Mouse (Mus musculus): Measurements from ENCODE around the gene Laptm5. TPM values are rescaled to one million over a fixed set of nuclear protein-coding genes. Genes with fewer than 3 reads are reported as not detected.

Laptm5 gene
- polyA plus RNA-seq, 1 experiment from 2014 or later = 24.9 TPM

- Histone ChIP-seq H3K9me3 (no peaks in the 10 kb centered on the region), H3K36me3 (no peaks in the 10 kb centered on the region), H3K27ac (replicated peaks) (no peak overlapping the region), H3K27me3 (no peaks in the 10 kb centered on the region), H3K4me1 (replicated peaks) (no peaks in the 10 kb centered on the region), H3K4me2 (no peak overlapping the region), H3K4me3 (no peak overlapping the region), H3K9ac (no peak overlapping the region)
- ATAC-seq (ENCODE audit: low FRiP score, low read depth) = no peak
- 88% methylated on average over 6 of the region's 6 CpGs for WGBS
Observed at GRCm38 (mm10) chr4:130899782-130900427, 13.0 kb upstream of the Laptm5 start.

- peaks cover 7% of the 10 kb centered on the region for H3K4me1 ChIP-seq (replicated peaks)
- H3K27ac ChIP-seq (replicated peaks) = no peak overlapping the region
- H3K4me3 ChIP-seq = no peak overlapping the region
- H3K9ac ChIP-seq = no peak overlapping the region
- H3K4me2 ChIP-seq = no peak overlapping the region
- H3K27me3 ChIP-seq = no peaks in the 10 kb centered on the region
- H3K36me3 ChIP-seq = no peaks in the 10 kb centered on the region
- H3K9me3 ChIP-seq = no peaks in the 10 kb centered on the region
- ATAC-seq (ENCODE audit: low FRiP score, low read depth) = no peak
- 65% methylated on average over 7 of the region's 7 CpGs for WGBS
Observed at GRCm38 (mm10) chr4:130900746-130901145, 12.2 kb upstream of the Laptm5 start.

GRCm38 (mm10) chr4:130902289-130902781 lies 10.6 kb upstream of the Laptm5 start:
- Histone ChIP-seq H3K36me3 (no peaks in the 10 kb centered on the region), H3K4me2 (no peak overlapping the region), H3K9ac (no peak overlapping the region), H3K27ac (replicated peaks) (no peak overlapping the region), H3K4me3 (no peak overlapping the region), H3K4me1 (replicated peaks) (peaks cover 14% of the 10 kb centered on the region), H3K27me3 (no peaks in the 10 kb centered on the region), H3K9me3 (no peaks in the 10 kb centered on the region)
- no peak for ATAC-seq (ENCODE audit: low FRiP score, low read depth)
- 60% methylated on average over 8 of the region's 8 CpGs for WGBS

- Histone ChIP-seq H3K27me3 (no peaks in the 10 kb centered on the region), H3K4me3 (no peak overlapping the region), H3K9ac (no peak overlapping the region), H3K9me3 (no peaks in the 10 kb centered on the region), H3K27ac (replicated peaks) (no peak overlapping the region), H3K4me1 (replicated peaks) (peaks cover 14% of the 10 kb centered on the region), H3K36me3 (no peaks in the 10 kb centered on the region), H3K4me2 (no peak overlapping the region)
- WGBS = 68% methylated on average over 7 of the region's 7 CpGs
- no peak for ATAC-seq (ENCODE audit: low FRiP score, low read depth)
Observed at GRCm38 (mm10) chr4:130905025-130905424, 7.9 kb upstream of the Laptm5 start.

- H3K36me3 ChIP-seq = no peaks in the 10 kb centered on the region
- no peaks in the 10 kb centered on the region for H3K9me3 ChIP-seq
- H3K27me3 ChIP-seq = no peaks in the 10 kb centered on the region
- no peak overlapping the region for H3K4me2 ChIP-seq
- no peak for ATAC-seq (ENCODE audit: low FRiP score, low read depth)
- no peak overlapping the region for H3K4me3 ChIP-seq
- H3K4me1 ChIP-seq (replicated peaks) = peaks cover 14% of the 10 kb centered on the region
- H3K27ac ChIP-seq (replicated peaks) = no peak overlapping the region
- WGBS = 74% methylated on average over 6 of the region's 6 CpGs
- no peak overlapping the region for H3K9ac ChIP-seq
Observed at GRCm38 (mm10) chr4:130905882-130906281, 7.0 kb upstream of the Laptm5 start.

GRCm38 (mm10) chr4:130906296-130906695 lies 6.6 kb upstream of the Laptm5 start:
- Histone ChIP-seq H3K27me3 (no peaks in the 10 kb centered on the region), H3K4me1 (replicated peaks) (peaks cover 14% of the 10 kb centered on the region), H3K4me3 (no peak overlapping the region), H3K9ac (no peak overlapping the region), H3K9me3 (no peaks in the 10 kb centered on the region), H3K4me2 (no peak overlapping the region), H3K27ac (replicated peaks) (no peak overlapping the region), H3K36me3 (no peaks in the 10 kb centered on the region)
- peak; percentile 45; the same call in 1 of the 2 replicates for ATAC-seq (ENCODE audit: low FRiP score, low read depth)
- 24% methylated on average over 8 of the region's 8 CpGs for WGBS

- Histone ChIP-seq H3K36me3 (no peaks in the 10 kb centered on the region), H3K9me3 (no peaks in the 10 kb centered on the region), H3K27me3 (no peaks in the 10 kb centered on the region), H3K9ac (no peak overlapping the region), H3K4me2 (no peak overlapping the region), H3K27ac (replicated peaks) (no peak overlapping the region), H3K4me3 (no peak overlapping the region), H3K4me1 (replicated peaks) (peaks cover 14% of the 10 kb centered on the region)
- ATAC-seq (ENCODE audit: low FRiP score, low read depth) = no peak
- WGBS = 73% methylated on average over 19 of the region's 19 CpGs
Observed at GRCm38 (mm10) chr4:130907200-130908069, 5.5 kb upstream of the Laptm5 start.

- WGBS = 93% methylated on average over 10 of the region's 10 CpGs
- H3K27ac ChIP-seq (replicated peaks) = no peak overlapping the region
- H3K9ac ChIP-seq = no peak overlapping the region
- no peaks in the 10 kb centered on the region for H3K27me3 ChIP-seq
- H3K4me1 ChIP-seq (replicated peaks) = peaks cover 14% of the 10 kb centered on the region
- H3K36me3 ChIP-seq = no peaks in the 10 kb centered on the region
- no peak for ATAC-seq (ENCODE audit: low FRiP score, low read depth)
- H3K9me3 ChIP-seq = no peaks in the 10 kb centered on the region
- H3K4me2 ChIP-seq = no peak overlapping the region
- H3K4me3 ChIP-seq = no peak overlapping the region
Observed at GRCm38 (mm10) chr4:130908133-130908532, 4.8 kb upstream of the Laptm5 start.

- Histone ChIP-seq H3K27ac (replicated peaks) (no peak overlapping the region), H3K9ac (no peak overlapping the region), H3K27me3 (no peaks in the 10 kb centered on the region), H3K9me3 (no peaks in the 10 kb centered on the region), H3K36me3 (no peaks in the 10 kb centered on the region), H3K4me1 (replicated peaks) (peaks cover 14% of the 10 kb centered on the region), H3K4me2 (no peak overlapping the region), H3K4me3 (no peak overlapping the region)
- no peak for ATAC-seq (ENCODE audit: low FRiP score, low read depth)
- 55% methylated on average over 17 of the region's 17 CpGs for WGBS
Observed at GRCm38 (mm10) chr4:130909167-130909874, 3.6 kb upstream of the Laptm5 start.

GRCm38 (mm10) chr4:130910666-130911065 lies 2.3 kb upstream of the Laptm5 start:
- H3K4me2 ChIP-seq = no peak overlapping the region
- no peak overlapping the region for H3K27ac ChIP-seq (replicated peaks)
- no peak overlapping the region for H3K9ac ChIP-seq
- no peak for ATAC-seq (ENCODE audit: low FRiP score, low read depth)
- H3K9me3 ChIP-seq = no peaks in the 10 kb centered on the region
- peaks cover 9% of the 10 kb centered on the region for H3K4me1 ChIP-seq (replicated peaks)
- no peaks in the 10 kb centered on the region for H3K27me3 ChIP-seq
- H3K36me3 ChIP-seq = no peaks in the 10 kb centered on the region
- H3K4me3 ChIP-seq = no peak overlapping the region
- 57% methylated on average over 7 of the region's 7 CpGs for WGBS

- no peaks in the 10 kb centered on the region for H3K9me3 ChIP-seq
- H3K4me2 ChIP-seq = no peak overlapping the region
- no peak overlapping the region for H3K27ac ChIP-seq (replicated peaks)
- WGBS = 89% methylated on average over 3 of the region's 3 CpGs
- no peaks in the 10 kb centered on the region for H3K4me1 ChIP-seq (replicated peaks)
- H3K9ac ChIP-seq = no peak overlapping the region
- no peaks in the 10 kb centered on the region for H3K27me3 ChIP-seq
- no peak for ATAC-seq (ENCODE audit: low FRiP score, low read depth)
- no peak overlapping the region for H3K4me3 ChIP-seq
- no peaks in the 10 kb centered on the region for H3K36me3 ChIP-seq
Observed at GRCm38 (mm10) chr4:130912626-130913025, 299 bp upstream of the Laptm5 start.

GRCm38 (mm10) chr4:130913511-130913910 lies 586 bp downstream of the Laptm5 start:
- ATAC-seq (ENCODE audit: low FRiP score, low read depth) = no peak
- Histone ChIP-seq H3K36me3 (no peaks in the 10 kb centered on the region), H3K9me3 (no peaks in the 10 kb centered on the region), H3K27me3 (no peaks in the 10 kb centered on the region), H3K27ac (replicated peaks) (no peak overlapping the region), H3K4me3 (no peak overlapping the region), H3K4me1 (replicated peaks) (no peaks in the 10 kb centered on the region), H3K4me2 (no peak overlapping the region), H3K9ac (no peak overlapping the region)
- WGBS = 80% methylated on average over 3 of the region's 3 CpGs
